Mouse (Mus musculus): ENCODE data around the gene Thsd7a.

- TF ChIP-seq CTCF (IDR thresholded peaks at IDR 0.05; ENCODE audit: borderline replicate concordance, insufficient read depth, low read length) = no peak
- no peak for TF ChIP-seq POLR2A (IDR thresholded peaks at IDR 0.05; ENCODE audit: low read depth, low read length)
Measured at GRCm38 (mm10) chr6:12478359-12478758, 270.9 kb downstream of the Thsd7a start.
